Mouse (Mus musculus): ENCODE measurements around the gene Klhl41.
A peak's percentile ranks its signal among the peaks of the same experiment; 100 is the strongest.
"Not testable (repeated sequence)": the region's sequence is repeated elsewhere in the genome, so short reads cannot be mapped to it uniquely, and the experiment has no call there.

The Klhl41 gene

GRCm38 (mm10) chr2:69669853-69670252, at the start of gene Klhl41:
TSS of gene Klhl41 (plus strand) at chr2:69670120.
- no peak for DNase-seq

- DNase-seq = no peak
Measured at GRCm38 (mm10) chr2:69629215-69629614, 40.7 kb upstream of the Klhl41 start.

GRCm38 (mm10) chr2:69629914-69630313, 40.0 kb upstream of the Klhl41 start:
- DNase-seq = no peak

GRCm38 (mm10) chr2:69630792-69631191, 39.1 kb upstream of the Klhl41 start:
- DNase-seq = no peak

GRCm38 (mm10) chr2:69631449-69631848, 38.5 kb upstream of the Klhl41 start:
- no peak for DNase-seq

GRCm38 (mm10) chr2:69635064-69635701, 34.7 kb upstream of the Klhl41 start:
- DNase-seq = peak; percentile 30

- DNase-seq = no peak
Measured at GRCm38 (mm10) chr2:69635807-69636206, 34.1 kb upstream of the Klhl41 start.

- not testable (repeated sequence) for DNase-seq
Measured at GRCm38 (mm10) chr2:69637989-69638388, 31.9 kb upstream of the Klhl41 start.

- no peak for DNase-seq
Measured at GRCm38 (mm10) chr2:69640100-69640499, 29.8 kb upstream of the Klhl41 start.

- no peak for DNase-seq
Measured at GRCm38 (mm10) chr2:69644968-69645617, 24.8 kb upstream of the Klhl41 start.

- DNase-seq = peak; percentile 96
Measured at GRCm38 (mm10) chr2:69646726-69647490, 23.0 kb upstream of the Klhl41 start, which contains the start of gene Bbs5. TSS of gene Bbs5 (plus strand) at chr2:69647171.

- no peak for DNase-seq
Measured at GRCm38 (mm10) chr2:69649716-69650115, 20.2 kb upstream of the Klhl41 start.

- DNase-seq = no peak
Measured at GRCm38 (mm10) chr2:69659326-69659725, 10.6 kb upstream of the Klhl41 start.

- no peak for DNase-seq
Measured at GRCm38 (mm10) chr2:69663827-69664476, 6.0 kb upstream of the Klhl41 start.

- no peak for DNase-seq
Measured at GRCm38 (mm10) chr2:69667656-69668055, 2.3 kb upstream of the Klhl41 start.

GRCm38 (mm10) chr2:69668414-69668813, 1.5 kb upstream of the Klhl41 start:
- no peak for DNase-seq

GRCm38 (mm10) chr2:69673723-69674122, 3.8 kb downstream of the Klhl41 start:
- DNase-seq = no peak

GRCm38 (mm10) chr2:69675266-69675665, 5.3 kb downstream of the Klhl41 start:
- DNase-seq = no peak

- DNase-seq = no peak
Measured at GRCm38 (mm10) chr2:69676713-69677112, 6.8 kb downstream of the Klhl41 start.

- DNase-seq = not testable (repeated sequence)
Measured at GRCm38 (mm10) chr2:69677215-69677614, 7.3 kb downstream of the Klhl41 start.

- DNase-seq = no peak
Measured at GRCm38 (mm10) chr2:69679990-69680389, 10.1 kb downstream of the Klhl41 start.

GRCm38 (mm10) chr2:69681931-69682330, 12.0 kb downstream of the Klhl41 start:
- DNase-seq = no peak
